Mouse (Mus musculus) gastrocnemius, adult 18-20 months (tissue): ENCODE measurements around the gene Thsd4. TPM values are rescaled to one million over a fixed set of nuclear protein-coding genes. Genes with fewer than 3 reads are reported as not detected.
"Not testable (repeated sequence)": the region's sequence is repeated elsewhere in the genome, so short reads cannot be mapped to it uniquely, and the experiment has no call there.

Experiments
- DNase-seq: peaks from one replicate; pipeline ENCODE4 v3.0.0; 2021; ENCODE audit warnings: low spot score
- total RNA-seq, 2 experiments: library from RNA; stranded (reverse); gene quantifications; 2 replicates each; pipeline ENCODE4 v1.2.3; 2021

The Thsd4 gene
- total RNA-seq, 2 experiments from 2014 or later, result 0.45 to 0.82 TPM

DNA sequence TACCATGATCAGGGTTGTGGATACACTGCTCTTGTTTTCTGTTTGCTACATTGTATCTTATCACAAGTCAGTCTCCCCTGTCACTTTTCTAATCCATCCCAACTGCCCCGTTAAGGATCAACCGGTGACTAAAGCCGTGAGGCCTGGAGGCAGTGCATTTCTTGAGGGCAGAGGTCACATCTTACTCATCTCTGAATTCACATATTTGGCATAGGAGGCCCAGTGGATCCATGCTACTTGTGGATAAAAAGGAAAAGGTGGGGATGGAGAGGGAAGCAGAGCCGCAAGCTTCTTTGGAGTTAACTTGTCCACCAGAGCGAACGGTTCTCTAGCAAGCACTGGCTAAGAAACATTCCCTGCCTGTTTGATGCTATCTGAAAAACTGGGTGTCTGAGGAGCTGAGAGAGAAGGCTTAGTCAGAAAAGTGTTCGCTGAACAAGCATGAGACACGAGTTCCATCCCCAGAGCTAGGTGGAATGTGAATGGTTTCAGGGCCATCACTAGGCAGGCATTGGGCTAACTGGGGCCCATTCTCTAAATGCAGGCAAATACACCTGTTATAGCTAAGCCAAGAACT is 211.0 kb downstream of the Thsd4 start:
- DNase-seq, result no peak

DNA sequence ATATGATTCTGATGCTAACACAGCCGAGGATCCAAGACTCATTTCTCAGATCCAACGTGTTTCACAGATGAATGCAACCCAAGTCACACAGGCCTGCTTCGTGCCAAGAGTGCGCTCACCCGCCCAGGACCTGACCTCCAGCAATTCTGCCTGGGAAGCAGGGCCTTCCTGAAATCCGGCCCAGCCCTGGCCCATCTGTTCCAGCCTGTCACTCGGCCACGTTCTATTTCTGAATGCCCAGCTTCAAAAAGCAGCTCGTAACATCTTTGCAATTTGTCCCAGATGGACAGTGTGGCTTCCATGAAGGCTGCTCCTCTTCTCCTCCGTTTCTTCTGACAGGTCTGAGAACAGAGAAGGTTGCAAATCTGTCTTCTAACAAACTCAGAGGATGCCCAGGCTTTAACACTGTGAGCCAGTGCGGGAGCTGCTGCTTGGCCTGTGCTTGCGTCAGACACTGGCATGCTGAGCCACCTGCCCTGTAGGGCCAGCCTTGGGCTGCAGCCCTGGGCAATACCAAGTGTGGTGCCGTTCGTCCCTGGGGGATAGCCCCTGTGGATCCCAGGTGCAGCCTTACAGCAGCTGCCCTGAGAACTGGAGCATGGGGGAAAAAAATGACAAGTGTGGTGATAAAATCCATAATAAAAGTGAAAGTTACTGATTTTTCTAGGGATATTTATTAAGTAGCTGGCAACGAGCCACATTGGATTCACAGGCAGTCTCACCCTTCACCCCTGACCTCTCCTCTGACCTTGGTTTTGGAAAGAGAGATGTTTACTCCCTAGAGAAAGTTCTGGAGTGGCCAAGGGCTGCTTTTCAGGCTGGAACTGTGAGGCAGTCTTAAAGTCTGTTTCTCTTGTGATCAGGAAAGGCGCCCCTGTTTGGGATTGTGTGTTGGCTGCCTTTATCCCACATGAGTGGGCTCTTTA is 211.8 kb downstream of the Thsd4 start:
- DNase-seq, result peak; percentile 89

DNA sequence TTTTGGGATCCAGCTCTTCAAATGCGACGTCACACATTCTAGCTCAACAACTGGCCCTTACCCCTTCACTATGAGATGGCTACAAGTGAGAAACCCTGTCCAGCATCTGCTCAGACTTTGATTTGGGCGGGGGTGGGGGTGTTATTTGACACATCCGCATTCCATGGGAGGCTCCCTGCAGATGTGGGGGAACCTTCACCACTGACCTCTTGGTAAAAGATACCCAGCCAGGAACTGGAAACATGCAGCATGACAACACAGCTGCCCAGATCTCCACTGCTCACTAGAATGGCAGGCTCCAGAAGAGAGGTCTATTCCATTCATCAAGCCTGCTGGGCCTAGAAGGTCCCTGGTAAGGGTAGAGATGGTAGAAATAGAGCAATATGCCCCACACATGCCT is 213.7 kb downstream of the Thsd4 start:
- DNase-seq, result no peak

DNA sequence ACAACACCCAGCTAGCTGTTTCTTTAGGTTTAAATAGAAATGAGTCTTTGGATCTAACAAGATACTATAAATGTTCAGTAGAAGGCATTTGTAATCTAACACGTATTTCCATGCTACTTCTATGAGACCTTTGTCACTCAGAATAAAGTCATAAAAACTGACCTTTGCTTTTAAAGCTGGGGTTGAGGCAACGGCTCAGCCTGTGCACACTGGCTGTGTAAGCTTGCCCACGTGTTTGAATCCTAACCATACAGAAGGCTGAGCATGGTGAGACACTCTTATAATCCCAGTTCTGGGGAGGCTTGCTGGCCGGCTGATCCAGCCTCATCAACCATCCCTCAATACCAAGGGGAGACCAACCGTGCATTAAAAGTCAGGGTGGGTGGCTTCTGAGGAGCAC is 214.4 kb downstream of the Thsd4 start:
- no peak for DNase-seq

DNA sequence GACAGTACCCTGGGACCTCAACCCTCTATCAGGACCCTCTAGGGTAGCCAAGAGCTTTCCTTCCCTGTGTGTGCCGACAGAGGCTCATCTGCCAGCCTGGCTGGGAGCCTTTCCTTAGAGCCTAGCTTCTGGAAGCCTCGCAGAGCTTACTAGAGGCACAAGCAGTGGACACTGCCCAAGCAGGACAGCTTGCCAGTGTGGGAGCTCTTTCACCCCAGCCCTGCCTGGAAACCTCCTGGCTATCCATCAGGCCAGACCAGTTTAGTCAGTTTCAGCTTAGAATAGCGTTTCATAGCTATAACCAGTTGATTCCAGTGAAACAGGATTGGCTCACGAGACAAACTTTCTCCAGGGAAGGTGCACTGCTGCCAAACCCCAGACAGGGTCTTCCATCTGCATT is 215.6 kb downstream of the Thsd4 start:
- DNase-seq, result no peak

DNA sequence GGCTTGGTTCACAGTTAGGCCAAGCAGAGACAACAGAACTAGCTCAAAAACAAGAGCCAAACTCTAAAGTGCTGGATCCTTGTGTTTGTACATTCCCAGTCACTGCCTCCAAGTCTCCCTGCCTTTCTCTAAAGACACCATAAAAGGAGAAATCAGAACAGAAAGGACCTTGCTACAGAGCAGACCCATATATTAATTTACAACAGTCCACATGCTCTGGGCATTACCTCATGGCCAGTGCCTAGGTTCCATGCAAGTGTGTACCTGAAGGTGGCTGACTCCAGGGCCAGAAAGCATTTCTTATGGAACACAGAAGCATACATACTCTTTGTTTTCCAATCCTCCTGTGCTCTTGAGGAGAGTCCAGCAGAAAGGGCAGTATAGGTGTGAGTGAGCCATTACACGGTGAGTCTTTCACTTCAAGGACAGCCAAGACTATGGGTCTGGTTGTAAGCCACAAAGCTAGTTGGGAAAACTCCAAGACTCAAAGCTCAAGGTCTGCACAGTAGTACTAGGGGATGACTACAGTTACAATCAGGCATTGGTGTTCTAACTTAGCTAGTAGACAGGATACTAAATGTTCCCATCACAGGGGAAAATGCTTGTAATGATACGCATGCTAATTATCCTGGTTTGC is 216.5 kb downstream of the Thsd4 start:
- DNase-seq, result no peak

DNA sequence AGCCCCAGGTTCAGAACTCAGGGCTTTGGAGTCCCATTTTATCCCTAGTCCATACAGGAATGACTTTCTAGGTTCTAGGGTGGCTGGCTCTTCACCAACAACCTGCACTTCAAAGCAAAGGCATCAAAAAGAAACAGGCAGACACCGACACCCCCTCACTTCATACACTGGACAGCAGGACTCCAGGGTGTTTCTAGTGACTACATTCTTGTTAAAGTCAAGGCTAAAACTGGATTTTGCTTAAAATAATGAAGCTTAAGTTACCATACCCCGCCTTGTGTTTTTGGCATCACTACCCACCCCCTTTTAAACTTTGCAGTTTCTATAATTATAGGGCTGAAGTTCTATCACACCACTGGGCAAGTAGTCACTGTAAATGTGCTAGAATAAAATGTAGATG is 225.6 kb downstream of the Thsd4 start:
- no peak for DNase-seq

DNA sequence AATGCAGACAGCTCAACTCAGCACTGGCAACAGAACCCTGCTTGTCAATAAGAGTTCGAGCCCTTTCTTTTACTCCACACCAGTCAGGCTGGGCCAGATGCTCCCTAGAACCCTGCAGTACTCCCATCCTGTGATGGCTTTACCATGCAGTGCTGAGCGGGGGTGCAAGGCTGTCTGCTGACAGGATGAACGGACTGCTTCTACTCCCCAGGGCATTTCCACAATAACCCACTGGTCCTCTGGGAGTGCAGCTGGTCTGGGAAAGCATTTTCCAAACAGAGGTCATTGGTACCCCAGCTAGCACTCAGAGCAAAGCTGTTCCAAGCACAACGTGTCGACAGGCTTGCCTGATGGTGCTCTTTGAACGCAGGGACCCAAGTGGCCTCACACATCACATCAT is 226.6 kb downstream of the Thsd4 start:
- DNase-seq, result no peak

DNA sequence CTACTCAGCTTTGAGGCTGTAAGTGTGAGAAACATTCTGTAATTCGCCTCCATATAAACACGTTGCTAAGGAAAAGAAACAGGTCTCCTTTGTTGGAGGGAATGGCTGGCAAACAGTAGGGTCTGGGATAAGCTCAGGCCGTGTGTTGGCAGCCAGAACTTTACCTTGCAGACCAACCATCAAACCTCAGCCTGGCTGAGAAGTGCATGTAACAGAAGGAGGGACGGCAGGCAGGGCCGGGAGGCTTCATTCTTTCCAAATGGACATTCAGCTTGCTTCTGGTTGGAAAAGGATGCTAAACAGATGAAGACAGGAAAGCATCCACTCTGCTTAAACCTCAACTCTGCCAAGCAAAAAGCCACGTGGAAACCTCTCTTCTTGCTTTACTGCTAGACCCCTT is 228.7 kb downstream of the Thsd4 start:
- no peak for DNase-seq

DNA sequence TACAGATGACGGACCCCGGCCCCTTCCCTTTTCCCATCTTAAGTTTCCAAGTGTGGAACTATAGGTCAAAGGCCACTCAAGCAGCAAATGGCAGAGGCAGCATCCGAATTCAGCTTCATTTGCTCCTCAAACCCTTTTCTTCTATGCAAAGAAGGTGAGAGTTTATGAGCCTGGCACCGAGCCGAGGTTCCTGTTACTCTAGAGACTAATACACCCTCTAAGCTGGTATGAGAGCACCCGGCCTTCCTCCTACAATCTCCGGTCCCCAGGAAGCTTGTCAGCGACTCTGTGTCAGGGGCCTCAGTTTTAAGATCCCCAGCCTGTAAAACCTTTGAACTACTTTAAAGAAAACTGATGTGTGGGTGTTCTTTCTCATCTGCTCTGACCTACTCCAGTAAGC is 231.1 kb downstream of the Thsd4 start:
- no peak for DNase-seq

DNA sequence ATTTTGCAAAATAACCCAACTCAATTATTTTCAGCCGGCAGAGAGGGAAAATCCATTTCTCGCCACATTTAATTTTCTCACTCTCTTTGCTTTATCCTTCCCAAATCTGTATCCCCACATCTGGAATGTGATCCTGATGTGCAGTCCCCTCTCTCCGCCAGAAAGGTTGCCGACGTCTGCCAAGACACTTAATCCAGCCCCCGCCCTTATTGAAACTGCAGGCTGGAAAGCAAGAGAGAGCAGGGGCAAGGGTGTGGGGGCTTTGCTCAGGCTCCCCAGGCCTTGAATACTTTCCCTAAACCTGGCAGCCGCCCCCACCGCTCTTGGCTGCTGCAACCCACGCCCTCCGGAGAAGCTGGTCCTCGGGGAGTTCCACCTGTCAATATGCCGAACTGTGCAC is 233.1 kb downstream of the Thsd4 start:
- no peak for DNase-seq

DNA sequence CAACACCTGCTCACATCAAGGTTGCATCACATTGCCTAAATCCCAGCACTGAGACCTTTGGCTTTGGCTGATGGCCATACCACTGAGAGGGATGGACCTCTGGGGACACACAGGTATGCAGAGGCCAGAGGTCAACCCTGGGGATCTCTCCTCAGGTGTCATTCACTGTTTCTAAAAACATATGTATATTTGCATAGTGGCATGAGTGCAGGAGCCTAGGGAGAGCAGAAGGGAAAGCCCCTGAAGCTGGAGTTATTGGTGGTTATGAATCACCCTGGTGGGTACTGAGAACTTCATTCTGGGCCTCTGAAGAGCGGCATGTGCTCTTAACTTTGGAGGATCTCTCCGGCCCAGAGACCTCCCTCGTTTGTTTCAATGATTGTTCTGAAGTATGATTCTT is 235.5 kb downstream of the Thsd4 start:
- DNase-seq, result no peak

DNA sequence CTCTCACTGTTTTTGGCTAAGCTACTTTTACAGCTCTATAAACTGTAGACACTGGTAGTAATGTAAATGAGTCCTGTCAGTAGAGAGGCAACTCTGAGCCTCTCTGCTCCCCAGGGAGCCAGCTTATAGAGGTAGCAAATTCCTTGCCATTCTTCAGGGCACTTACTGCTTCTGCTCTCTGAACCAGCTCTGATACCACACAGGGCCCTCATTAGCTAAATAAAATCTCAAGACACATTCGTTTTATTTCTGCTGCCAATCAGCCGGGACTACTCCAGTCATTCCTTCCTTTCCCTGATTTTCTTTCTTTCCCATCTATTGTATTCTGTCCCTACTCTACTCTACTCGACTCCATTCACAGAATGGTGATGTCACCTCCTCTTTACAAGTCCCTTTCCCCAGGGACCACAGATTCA is 236.8 kb downstream of the Thsd4 start:
- DNase-seq, result no peak

DNA sequence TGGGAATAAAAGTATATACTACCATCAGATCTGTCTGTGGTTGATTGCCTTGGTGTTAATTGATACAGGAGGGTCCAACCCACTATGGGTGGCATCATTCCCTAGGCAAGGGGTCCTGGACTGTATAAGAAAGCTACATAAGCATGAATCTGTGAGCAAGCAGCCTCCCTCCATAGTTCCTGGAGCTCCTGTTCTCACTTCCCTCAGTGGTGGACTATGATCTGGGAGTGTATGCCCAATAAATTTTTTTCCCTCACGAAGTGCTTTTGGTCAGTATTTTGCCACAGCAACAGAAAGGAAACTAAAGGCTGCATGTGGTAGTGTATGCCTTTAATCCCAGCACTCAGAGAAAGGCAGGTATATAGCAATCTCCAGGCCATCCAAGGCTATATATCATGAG is 237.5 kb downstream of the Thsd4 start:
- DNase-seq, result no peak

DNA sequence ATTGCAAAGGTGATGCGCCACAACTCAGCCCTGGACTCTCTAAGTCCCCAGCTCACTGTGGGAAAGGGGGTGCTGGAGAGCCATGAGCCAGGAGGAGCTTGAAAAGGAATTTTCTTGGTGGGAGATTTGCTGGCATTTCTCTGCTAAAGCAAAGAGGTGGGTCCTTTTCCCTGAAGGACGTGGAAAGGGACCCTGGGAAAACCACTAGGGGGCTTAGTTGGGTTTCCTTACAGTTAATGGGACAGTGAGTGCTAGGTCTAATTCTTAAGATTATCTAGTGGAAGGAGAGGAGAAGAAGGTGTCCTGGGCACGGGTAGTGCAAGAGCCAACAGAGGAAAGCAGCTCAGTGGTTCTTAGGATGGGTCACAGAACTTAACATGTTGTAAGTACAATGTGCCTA is 238.3 kb downstream of the Thsd4 start:
- no peak for DNase-seq

DNA sequence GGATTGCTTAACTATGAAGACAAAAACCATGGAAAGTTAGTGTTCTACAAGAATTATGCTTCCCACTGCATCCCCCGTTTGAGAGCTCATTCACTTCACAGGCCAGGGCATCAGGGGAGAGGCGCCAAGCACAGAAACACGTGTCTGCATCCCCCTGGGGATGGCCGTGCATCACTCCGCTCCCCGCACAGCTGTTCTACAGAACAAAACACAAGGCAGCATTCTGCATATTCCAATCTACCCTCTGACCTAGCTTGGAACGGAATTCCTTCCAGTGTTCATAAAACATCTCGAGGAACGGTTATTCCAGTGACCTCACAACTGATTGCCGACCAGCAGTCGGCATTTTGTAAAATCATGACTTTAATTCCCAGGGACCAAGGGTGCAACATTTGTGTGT is 240.6 kb downstream of the Thsd4 start:
- peak; percentile 24 for DNase-seq

DNA sequence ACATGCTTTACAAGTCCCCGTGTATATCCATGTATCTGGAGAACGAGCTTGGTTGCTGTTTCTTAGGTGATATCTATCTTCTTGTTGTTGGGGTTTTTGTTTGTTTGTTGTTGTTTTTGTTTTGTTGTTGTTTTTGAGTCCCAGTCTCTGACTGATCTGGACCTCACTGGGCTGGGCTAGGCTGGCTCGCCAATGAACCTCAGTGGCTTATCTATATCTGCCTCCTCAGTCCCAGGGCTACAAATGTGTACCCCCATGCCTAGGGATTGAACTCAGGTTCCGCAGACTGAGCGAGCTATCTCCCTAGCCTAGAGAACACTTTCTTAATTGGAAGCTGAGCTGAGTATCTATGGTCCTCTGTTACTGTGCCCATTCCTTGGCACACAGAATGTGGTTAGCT is 241.1 kb downstream of the Thsd4 start:
- no peak for DNase-seq

DNA sequence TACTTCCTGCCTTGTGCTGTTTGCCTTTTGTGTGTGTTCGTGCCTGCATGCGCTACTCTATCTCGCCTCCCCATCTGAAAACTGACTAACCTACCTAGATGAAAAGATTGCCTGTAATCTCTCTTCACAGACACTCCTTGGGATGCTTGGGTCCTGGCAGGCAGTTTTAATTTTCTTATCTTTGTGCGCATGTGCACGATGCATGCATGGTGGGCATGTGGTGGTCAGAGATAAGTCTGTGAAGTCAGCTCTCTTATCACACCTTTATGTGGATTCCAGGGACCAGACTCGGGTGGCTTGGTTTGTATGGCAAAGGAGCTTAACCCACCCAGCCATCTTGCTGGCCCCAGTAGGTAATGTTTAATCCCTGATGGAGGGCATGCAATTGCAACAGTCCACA is 242.3 kb downstream of the Thsd4 start:
- DNase-seq, result no peak

DNA sequence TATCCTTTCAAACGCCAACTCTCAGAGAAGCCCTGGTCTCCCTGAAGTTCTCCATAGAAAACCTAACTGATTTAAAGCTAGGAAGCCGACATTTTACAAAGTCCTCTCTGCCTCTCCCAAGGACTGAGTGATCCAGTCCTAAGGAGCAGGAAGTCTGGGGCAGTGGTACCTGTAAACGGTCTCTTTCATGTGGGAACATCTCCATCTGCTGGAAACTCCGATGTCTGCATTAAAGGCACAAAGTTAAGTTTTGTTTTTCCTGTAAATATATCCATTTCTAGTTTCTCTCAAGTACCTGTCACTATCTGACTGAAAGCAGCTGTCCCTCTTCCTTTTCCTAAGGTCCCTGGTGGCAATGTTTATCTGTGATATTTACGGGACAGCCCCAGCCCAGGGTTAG is 245.5 kb downstream of the Thsd4 start:
- no peak for DNase-seq

DNA sequence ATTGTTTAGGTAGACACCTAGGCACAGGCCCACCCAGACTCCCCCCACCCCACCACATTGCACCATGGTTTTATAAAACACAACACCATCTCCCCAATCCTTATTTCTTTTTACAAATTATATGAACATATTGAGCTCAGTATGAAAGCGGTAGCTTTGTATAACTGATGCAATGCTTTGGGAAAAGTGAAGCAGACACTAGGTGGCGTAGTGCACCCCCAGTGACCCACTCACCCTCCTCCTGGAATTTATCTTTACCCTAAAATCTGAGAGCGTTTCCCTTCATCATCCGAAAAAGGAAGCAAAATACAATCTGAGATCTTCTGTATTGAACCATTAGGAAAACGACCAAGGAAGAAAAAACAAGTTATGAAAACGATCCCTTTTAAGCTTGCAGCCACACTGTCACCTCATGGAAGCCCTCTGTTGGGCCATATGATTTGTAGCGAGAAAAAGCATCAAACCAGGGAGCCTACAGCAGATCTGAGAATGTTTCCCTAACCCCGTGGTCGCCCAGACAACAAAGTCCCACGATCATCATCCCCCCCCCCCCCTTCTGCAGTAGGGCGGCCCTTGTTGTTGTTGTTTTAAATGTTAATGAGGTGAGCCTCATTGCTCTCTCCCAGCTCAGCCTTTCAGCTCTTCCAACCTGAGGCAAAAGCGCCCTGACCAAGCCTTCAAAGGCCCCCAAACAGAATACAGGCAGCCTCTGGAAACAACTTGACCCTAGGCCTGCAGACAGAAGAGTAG is 246.3 kb downstream of the Thsd4 start:
- DNase-seq, result peak; percentile 14

DNA sequence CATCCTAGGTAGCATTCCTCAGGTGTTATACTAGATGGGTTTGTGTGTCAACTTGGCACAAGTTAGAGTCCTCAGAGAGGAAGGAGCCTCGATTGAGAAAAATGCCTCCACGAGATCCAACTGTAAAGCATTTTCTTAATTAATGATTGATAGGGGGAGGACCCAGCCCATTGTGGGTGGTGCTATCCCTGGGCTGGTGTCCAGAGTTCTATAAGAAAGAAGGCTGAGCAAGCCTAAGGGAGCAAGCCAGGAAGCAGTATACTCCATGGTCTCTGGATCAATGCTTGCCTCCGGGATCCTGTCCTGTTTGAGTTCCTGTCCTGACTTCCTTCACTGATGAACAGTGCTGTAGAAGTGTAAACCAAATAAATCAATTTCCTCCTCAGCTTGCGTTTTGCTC is 247.3 kb downstream of the Thsd4 start:
- no peak for DNase-seq

DNA sequence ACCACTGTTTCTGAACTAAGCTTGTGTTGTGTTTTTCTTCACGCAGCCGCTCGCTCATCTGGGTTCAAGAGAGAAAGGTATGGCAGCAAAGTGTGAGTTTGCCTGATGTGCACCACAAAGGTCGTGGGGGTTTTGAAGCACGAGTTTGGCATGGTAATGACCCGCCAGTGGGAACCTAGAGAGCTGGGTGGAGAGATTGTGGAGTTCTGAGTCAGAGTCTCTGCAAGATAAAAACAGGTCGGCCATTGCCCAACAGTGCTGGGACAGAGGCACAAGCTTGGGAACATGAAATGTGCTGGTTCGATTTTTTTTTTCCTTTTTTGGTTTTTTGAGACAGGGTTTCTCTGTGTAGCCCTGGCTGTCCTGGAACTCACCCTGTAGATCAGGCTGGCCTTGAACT is 249.5 kb downstream of the Thsd4 start:
- not testable (repeated sequence) for DNase-seq
